Mouse (Mus musculus): ENCODE measurements around the gene Ldb2.

DNA sequence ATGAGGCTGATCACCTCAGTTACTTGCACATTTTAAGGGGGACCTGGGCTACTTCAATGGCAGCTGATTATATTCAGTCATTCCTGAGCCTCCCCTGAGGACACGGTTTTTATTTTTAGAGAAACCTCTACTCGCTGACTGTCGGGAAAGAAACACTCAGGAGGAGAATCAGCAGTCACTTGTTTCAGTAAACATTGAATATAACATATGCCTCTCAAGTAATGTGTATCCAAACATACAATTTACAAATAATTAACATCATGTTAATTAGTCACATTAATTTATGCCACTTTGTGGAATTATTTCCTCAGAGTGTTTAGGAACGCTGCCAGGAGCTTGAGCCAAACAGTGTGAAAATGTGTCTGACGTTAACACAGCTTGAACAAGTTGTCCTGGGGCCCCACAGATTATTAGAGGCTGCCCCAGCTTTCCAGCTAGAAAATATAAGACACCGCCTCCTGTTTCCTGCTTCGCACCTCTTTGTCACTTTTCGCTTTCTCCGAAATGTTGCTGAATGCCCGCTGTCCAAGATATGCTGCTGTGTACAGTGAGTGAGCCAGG lies 219.5 kb downstream of the Ldb2 start:
- TF ChIP-seq CTCF (conservative IDR thresholded peaks at IDR 0.05; ENCODE audit: low read length) (no peak), NANOG (IDR thresholded peaks at IDR 0.05; ENCODE audit: borderline replicate concordance, low read length) (no peak), POU5F1 (IDR thresholded peaks at IDR 0.05; ENCODE audit: borderline replicate concordance, low read length) (no peak)
